Mouse (Mus musculus): ENCODE data around the gene Scrn2.

Scrn2 gene

DNA sequence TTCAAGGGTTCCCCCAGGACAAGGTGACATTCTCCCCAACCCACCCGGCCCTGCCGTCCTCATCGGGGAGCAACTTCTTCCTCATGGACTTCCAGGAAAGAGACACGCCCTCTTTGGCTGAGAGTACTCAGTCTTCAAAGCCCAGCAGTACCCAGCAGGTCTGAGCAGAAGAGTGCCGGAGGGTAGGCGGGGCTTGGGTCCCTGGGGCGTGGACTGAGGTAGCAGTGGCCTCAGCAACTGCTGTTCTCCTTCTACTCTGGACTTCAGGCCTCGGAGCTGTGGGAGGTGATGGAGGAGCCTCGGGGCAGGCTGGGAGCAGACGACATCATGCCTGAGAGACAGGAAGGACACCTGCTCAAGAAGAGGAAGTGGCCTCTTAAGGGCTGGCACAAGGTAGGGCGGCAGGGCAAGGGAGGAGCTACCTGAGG is 22.5 kb downstream of the Scrn2 start:
- DNase-seq, result peak in 1 of 2 experiments; percentile 27

DNA sequence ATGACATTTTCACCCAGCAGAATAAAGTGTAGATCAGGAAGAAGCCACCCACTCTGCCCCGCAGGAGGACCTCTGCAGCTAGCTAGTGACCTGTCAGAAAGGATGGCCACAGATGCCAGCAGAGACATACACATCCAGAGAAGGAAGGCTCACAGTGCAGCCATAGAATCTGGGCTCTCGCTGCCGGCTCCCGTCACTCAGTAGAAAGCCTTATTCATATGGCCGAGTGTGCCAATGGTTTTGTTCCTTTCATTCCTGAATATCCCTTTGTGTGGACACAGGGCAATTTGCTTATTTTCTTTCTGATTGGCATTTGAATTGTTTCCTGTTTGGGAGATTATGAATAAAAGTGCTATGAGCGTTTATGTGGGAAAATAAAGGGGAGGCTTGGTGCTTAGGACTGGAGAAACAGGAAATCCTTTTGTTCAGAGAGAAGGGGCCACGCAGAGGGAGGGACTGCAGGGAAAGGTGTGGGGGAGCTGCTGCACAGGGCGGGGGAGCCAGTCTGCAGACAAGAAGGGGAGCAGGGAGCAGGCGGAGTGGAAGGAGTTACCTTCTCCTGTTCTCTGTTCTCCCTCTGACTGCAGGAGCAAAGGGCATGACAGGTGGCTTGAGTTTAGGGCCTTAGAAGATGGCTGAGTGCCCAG is 33.7 kb downstream of the Scrn2 start:
- DNase-seq, result no peak

DNA sequence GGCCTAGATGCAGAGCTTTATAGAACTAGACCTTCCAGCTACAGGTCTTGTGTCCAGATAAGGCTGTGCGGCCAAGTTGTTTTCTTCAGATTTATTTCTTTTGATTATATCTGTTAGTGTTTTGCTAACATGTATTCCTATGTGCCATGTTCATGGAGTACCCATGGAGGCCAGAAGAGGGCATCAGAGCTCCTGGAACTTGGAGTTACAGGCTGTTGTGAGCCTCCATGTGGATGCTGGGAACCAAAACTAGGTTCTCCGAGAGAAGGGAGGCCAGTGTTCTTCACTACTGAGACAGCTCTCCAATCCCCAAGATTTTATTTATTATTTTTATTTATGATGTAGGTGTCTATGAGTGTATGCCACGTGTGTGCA is 34.2 kb downstream of the Scrn2 start:
- DNase-seq, result no peak

- no peak for DNase-seq
Measured at GRCm38 (mm10) chr11:97065538-97066295, 36.0 kb downstream of the Scrn2 start.

DNA sequence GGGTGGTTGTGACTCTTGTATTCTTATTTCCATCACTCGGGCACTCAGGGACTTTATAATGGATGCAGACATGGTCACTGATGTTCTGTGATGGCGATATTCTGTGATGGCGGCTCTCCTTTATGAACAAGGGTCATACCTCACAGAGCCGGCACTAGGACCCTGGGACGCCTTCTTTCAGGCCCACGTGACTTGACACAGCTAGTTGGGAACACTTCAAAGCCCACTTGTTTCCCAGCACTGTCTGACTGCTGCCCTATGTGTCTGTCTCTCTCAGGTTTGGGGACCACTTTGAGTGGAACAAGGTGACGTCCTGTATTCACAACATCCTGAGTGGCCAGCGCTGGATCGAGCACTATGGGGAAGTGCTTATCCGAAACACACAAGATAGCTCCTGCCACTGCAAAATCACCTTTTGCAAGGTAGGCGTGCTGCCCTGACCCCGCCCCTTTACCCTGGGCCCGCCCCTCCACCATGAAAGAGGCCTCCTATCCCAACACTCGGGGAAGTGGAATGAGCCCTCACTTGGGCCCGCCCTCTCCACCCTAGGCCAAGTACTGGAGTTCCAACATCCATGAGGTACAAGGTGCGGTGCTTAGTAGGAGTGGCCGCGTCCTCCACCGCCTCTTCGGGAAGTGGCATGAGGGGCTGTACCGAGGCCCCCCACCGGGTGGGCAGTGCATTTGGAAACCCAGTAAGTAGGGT is 37.1 kb downstream of the Scrn2 start:
- DNase-seq, result no peak

DNA sequence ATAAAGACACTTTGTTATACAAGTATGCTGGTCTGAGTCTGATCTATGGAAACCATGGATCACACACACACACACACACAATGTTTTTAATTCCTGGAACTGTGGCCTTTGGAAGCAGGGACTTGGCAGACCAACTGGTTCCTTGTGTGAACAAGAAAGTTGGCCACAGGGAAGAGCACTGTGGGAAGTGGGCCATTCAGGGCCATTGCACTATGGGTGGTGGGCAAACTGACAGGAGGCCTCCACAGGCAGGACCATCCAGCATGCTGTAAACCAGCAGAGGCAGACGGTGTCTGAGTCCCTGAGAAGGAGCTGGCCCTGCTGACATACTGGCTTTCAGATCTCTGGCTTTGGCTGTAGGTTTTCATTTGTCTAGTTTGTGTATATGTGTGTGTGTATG is 39.6 kb downstream of the Scrn2 start:
- no peak for DNase-seq

- DNase-seq, result no peak
Measured at GRCm38 (mm10) chr11:97069770-97070169, 40.0 kb downstream of the Scrn2 start.

DNA sequence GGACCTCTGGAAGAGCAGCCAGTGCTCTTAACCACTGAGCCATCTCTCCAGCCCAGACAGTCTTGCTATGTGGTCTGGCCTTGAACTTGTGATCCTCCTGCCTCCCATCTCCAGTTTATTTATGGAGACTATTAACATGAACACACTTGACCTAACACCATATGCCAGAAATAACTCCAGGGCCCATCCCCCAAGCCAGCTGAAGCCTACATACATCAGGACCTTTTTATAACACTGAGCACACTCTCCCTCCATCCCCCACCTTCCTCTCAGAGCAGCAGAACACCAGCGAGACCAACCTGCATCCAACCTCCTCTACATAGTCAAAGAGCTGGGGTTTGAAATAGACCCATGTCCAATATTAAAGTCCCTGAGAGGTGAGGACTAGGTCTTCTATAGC is 41.4 kb downstream of the Scrn2 start:
- no peak for DNase-seq

- peak in 1 of 2 experiments; percentile 52 for DNase-seq
Measured at GRCm38 (mm10) chr11:97072533-97072932, 42.8 kb downstream of the Scrn2 start.

DNA sequence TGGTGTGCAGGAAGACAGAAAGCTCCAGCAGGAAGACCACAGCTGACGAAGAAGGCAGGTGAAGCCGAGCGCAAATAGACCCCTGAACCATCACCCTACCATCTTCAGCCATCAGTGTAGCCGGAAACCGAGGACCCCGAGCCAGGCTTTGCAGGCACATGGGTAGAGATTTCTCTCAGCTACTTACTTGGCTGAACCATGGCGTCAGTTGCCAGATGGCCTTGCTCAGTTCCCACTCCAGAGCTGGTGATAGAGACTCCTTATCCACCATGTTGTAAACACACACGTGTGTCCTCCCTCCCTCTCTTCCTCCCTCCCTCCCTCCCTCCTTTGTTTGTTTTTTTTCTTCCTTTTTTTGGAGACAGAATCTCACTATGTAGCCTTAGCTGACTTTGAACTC is 44.5 kb downstream of the Scrn2 start:
- DNase-seq, result no peak

DNA sequence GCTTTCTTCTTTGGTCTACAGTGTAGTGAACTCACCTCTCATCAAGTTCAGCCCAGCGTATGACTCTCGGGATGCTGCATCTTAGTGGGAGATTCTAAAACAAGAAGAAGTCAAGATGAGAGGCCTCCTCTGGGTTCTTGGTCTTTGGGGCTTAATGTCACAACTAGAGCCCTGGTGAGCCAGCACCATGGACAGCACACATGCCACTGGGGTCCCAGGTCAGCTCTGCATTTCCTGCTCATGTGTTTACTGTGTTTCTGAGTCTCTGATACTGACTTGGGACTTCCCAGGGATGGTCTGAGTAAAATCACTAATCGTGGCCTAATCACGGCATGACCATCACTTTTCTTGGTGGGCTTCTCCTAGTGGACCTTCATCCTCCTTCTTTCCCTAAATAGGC is 49.0 kb downstream of the Scrn2 start:
- DNase-seq, result no peak

DNA sequence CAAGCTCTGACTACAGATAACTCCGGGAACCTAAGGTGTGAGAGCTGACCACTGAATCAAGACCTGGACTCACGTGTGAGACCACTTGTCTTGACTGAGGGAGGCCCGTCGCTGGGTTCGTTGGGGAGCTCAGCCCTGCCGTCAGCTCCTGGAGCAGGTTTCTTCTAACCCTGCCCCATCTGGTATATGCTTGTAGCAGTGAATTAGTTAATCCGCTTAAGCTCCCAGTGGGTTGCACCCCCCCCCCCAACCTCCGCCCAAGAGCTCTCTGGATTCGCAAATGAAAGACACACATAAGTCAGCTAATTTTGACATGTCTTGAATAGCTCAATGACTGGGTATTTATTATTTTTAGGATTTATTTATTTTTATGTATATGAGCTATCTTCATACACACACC is 50.6 kb downstream of the Scrn2 start:
- DNase-seq, result no peak

- DNase-seq, result peak; percentile 61 to 68
Measured at GRCm38 (mm10) chr11:97082977-97083376, 53.2 kb downstream of the Scrn2 start.
